Mouse (Mus musculus) lung, adult 2 months (tissue): ENCODE measurements at regions not wholly inside any gene's neighbourhood (a gene's known extent, or its start where the extent isn't known, plus 50 kb on each side); places are given as distances from the start of the nearest gene placed in this dataset.

ENCODE experiments used
- DNase-seq: peaks from one replicate; pipeline ENCODE4 v3.0.0; 2022
- H3K4me1 ChIP-seq: fragments of 200-500 bp; 2 replicates; pipeline ENCODE4 v1.6.1; 2011; ENCODE audit warnings: low read length; ENCODE audit not compliant: control insufficient read depth, insufficient read depth
- H3K4me3 ChIP-seq: fragments of 200-500 bp; replicated peaks from 2 replicates; pipeline ENCODE3; 2011; ENCODE audit warnings: low read depth, mild to moderate bottlenecking, control low read depth, low read length; ENCODE audit errors: extremely low read depth
- CTCF ChIP-seq: fragments of 200-500 bp; IDR thresholded peaks from 2 replicates; pipeline ENCODE4 v1.5.1; 2011; ENCODE audit warnings: mild to moderate bottlenecking, low read length, control low read depth; ENCODE audit not compliant: insufficient read depth
- POLR2A ChIP-seq: fragments of 200-500 bp; IDR thresholded peaks from 2 replicates; pipeline ENCODE4 v1.6.1; 2011; ENCODE audit warnings: low read depth, mild to moderate bottlenecking, control low read depth, low read length, borderline replicate concordance; ENCODE audit errors: extremely low read depth
- WGBS: fragments of 180-500 bp; shearing (Covaris S2); methylation state at CpG from one replicate; pipeline ENCODE4 v1.1.7; 2018; 5-methylcytosine and 5-hydroxymethylcytosine counted together

- Histone ChIP-seq H3K4me3 (no peak overlapping the region), H3K4me1 (no peaks in the 10 kb centered on the region)
- TF ChIP-seq CTCF, result no peak
- no peak for TF ChIP-seq POLR2A
- 72% methylated on average over 2 of the region's 2 CpGs for WGBS
- no peak for DNase-seq
These were observed 236.4 kb downstream of the Brinp2 start for GRCm38 (mm10) chr1:158119708-158120107.

GRCm38 (mm10) chr1:158124902-158125301, 231.2 kb downstream of the Brinp2 start:
- Histone ChIP-seq H3K4me1 (no peaks in the 10 kb centered on the region), H3K4me3 (no peak overlapping the region)
- 77% methylated on average over 3 of the region's 3 CpGs for WGBS
- TF ChIP-seq POLR2A (no peak), CTCF (no peak)
- no peak for DNase-seq

- 51% methylated on average over 2 of the region's 2 CpGs for WGBS
- TF ChIP-seq POLR2A, result no peak
- no peak for TF ChIP-seq CTCF
These were observed 229.9 kb downstream of the Brinp2 start for GRCm38 (mm10) chr1:158126272-158126671.

DNA sequence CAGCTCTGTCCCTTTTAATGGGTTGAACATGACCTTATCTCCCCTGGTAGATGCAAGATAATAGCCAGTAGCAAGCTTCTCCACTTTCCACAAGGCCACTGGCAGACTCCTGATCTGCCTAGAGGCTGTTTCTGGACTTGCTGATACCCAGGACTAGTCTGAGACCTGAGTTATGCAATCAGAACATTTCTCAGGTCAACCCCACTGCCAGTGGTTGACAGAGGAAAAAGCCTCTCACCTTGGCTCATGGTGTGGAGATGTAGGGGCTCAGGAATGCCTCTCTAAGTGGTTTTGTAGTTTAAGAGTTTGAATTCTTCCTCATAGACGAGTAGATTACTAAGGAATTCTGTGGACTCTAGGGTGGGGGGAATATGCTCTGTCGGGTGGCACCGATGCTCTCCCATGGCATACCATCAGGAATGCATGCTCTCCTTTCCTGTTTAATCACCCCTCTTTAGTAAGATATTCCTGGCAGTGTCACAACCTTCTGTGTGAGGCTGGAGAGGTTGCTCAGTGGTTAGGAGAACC, 226.8 kb downstream of the Brinp2 start:
- TF ChIP-seq POLR2A (no peak), CTCF (no peak)
- 51% methylated on average over 3 of the region's 3 CpGs for WGBS
- Histone ChIP-seq H3K4me3 (no peak overlapping the region), H3K4me1 (no peaks in the 10 kb centered on the region)
- no peak for DNase-seq

More at GRCm38 (mm10) chr1:158126272-158126671, 229.9 kb downstream of the Brinp2 start:
- Histone ChIP-seq H3K4me3 (no peak overlapping the region), H3K4me1 (no peaks in the 10 kb centered on the region)
- no peak for DNase-seq

DNA sequence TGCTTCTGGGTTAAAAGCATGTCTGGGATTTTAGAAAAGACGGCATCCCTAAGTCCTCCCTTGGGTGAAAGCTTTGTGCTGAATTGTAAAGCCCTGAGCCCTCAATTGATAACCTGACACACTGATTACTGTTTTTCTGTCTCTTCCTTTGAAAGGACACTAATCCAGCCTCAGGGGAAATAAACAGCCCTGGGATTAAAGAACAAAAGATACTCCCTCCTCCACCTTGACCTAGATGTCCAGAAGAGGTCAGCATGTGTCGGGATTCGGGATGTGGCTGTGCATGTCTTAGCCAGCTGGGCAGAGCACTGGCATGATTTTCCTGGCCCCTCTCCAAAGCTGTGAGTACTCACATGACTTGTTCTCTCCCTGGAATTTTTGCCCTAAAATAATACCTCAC, 208.6 kb downstream of the Brinp2 start:
- no peak for DNase-seq
- Histone ChIP-seq H3K4me3 (no peak overlapping the region), H3K4me1 (no peaks in the 10 kb centered on the region)
- TF ChIP-seq POLR2A (no peak), CTCF (no peak)
- WGBS, result 14% methylated on average over 3 of the region's 3 CpGs

GRCm38 (mm10) chr1:158148035-158148434, 208.1 kb downstream of the Brinp2 start:
- 70% methylated on average over 5 of the region's 5 CpGs for WGBS

DNA sequence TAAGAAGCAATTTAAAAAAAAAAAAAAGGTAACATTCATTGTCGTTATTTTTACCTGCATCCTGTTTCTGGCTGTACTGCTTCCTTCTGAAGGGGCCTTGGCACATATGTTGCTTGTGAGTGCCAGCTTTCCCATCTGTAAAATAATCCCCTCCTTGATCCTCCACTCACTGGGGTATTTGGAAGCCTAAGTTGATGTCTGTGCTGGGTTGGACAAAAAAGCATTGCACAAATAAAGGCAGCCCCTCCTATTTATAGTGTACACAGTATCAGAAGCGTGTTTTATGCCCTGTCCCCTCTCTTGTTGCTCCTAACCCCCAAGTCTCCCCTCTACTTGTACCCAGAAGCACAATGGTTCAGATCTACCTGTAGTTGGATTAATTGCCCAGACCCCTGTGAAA, 195.0 kb downstream of the Brinp2 start:
- WGBS, result 51% methylated on average over 2 of the region's 2 CpGs
- TF ChIP-seq POLR2A (no peak), CTCF (no peak)
- Histone ChIP-seq H3K4me3 (no peak overlapping the region), H3K4me1 (no peaks in the 10 kb centered on the region)
- no peak for DNase-seq

More at GRCm38 (mm10) chr1:158148035-158148434, 208.1 kb downstream of the Brinp2 start:
- no peak for DNase-seq
- TF ChIP-seq CTCF (no peak), POLR2A (no peak)
- no peak overlapping the region for H3K4me3 ChIP-seq
- no peaks in the 10 kb centered on the region for H3K4me1 ChIP-seq

DNA sequence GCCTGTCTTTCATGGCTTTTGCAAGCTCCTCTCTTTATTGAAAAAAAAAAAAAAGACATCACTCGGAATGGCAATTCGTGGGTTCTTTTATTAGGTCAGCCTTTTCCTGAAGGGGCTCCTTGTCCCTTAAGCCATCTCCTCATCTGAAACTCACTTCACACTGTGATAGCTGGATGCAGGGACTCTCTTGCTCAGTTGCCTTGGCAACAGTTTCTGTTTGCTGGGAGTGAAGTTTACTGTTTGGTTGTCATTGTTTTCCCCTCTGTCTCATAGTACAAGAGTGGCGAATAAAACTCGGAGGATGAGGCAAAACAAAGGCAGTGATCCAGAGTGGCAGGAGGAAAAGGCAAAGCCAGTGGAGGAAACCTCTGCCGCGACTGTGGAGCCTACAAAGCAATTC, 194.6 kb downstream of the Brinp2 start:
- Histone ChIP-seq H3K4me3 (no peak overlapping the region), H3K4me1 (no peaks in the 10 kb centered on the region)
- no peak for TF ChIP-seq CTCF
- TF ChIP-seq POLR2A, result no peak
- no peak for DNase-seq
- 69% methylated on average over 6 of the region's 6 CpGs for WGBS

DNA sequence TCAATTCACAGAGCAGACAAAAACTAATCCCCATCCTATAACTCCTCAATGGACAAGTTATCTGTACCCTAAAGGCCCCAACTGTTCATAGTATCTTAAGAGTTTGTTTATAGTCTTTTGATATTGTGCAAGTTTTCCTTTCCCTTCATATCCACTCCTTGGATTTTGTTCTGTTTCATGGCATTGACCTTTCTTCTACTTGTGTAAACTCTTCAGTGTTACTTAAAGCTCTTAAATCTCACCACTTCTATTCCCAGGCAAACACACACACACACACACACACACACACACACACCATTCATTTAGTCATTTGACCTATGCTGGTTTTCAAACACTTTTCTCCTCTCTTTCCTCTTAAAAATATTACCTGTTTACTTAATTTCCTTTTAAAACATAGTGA, 192.7 kb downstream of the Brinp2 start:
- DNase-seq, result no peak
- Histone ChIP-seq H3K4me1 (no peaks in the 10 kb centered on the region), H3K4me3 (no peak overlapping the region)
- TF ChIP-seq POLR2A (no peak), CTCF (no peak)

- no peak for TF ChIP-seq POLR2A
- no peak for TF ChIP-seq CTCF
- no peaks in the 10 kb centered on the region for H3K4me1 ChIP-seq
- WGBS, result 55% methylated on average over 3 of the region's 3 CpGs
- no peak for DNase-seq
- no peak overlapping the region for H3K4me3 ChIP-seq
These were observed 186.1 kb downstream of the Brinp2 start for GRCm38 (mm10) chr1:158170006-158170405.
